Mouse (Mus musculus): ENCODE results near the gene Eif3k.

Eif3k gene

DNA sequence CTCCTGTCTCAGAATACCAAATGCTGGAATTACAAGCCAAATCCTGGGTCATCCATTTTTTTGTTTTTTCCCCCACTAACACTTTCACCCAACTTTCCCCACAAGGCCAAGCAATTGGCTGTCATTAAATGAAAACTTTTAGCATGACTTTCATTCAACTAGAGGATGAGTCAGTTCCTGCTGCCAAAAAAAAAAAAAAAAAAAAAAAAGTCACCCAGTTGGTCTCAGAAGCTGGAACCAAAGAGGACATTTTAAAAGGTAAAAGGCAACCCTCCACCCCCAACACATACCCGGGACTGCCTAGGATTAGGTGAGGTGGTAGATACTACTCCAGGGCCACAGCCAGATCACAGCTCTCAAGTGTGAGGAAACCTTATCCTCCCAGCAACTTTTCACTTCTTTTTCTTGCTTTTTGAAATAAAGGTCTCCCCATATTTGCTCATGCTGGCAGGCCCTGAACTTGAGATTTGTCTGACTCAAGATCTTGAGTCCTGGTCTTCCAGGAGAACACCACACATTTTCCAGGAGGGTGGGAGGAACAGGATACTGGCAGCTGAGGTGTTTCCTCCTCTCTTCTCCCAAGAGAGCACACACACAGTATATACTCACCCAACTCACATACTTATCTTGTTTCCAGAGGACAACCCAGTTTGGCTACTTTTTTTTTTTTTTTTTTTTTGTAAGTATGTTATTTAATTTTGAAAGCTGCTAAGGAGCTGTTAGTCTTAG lies 23.5 kb downstream of the Eif3k start:
- no peak for TF ChIP-seq GATA4 (IDR thresholded peaks at IDR 0.05; ENCODE audit: insufficient replicate concordance, low read length)

DNA sequence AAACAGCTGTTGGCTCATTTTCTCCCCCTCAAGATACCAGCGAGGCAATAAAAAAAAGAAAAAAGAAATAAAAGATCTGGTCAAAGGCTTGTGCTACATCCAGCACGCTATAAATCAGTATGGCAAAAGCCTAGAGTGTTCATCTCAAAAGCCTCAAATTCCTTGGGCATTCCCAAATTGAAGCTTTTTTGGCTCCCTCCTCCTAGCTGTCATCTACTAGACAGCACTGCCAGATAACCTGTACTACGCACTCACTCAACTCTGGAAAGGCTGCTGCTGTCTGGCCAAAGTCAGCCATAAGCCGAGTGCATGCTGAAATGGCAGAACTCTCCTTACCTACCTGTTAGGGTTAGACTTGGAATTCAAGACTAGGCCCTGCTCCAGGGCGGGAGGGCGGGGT lies 24.4 kb downstream of the Eif3k start:
- TF ChIP-seq GATA4 (IDR thresholded peaks at IDR 0.05; ENCODE audit: insufficient replicate concordance, low read length): no peak

DNA sequence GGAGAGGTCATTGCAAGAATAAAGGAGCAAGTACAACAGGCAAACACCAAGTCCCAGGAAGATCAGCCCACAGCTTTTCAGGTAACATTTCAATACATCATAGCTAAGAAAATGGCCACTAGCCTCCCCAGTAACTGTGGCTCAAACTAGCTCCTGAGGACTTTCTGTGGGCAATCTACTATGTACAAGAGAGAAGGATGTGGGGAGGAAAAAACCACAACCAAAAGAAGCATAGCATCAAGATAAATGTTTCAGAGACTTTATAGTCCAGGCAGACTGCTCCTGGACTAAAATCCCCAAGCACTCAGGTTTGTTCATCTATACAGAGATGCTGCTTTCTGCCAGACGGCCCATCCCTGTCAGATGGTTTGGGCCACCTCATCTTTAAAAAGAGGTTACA lies 25.4 kb downstream of the Eif3k start:
- no peak for TF ChIP-seq GATA4 (IDR thresholded peaks at IDR 0.05; ENCODE audit: insufficient replicate concordance, low read length)

DNA sequence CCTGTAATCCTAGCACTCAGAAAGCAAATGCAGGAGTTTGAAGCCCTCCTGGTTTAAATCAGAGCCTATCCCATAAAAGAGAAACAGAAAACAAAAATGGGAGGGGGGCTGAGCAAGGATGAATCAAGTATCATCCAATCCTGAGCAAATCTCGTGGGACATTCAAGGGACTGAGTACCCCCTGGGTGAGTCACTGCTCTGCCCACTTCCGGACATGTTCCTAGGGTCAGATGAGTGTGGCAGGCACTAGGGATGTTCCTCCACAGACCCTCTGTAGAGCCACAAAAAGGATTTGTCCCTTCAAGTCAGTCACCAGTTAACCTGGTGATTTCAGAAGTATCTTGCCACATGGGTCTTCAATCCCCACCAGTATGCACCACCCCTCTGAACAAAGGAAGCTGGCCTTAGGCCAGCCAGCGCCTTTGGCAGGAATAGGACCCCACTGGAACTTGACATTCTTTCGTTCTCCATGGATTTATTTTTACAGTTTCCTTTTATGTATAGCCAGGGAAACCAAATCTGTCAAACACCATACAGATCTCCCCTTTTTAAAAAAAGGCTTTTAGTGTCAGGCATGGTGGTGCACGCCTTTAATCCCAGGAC lies 26.3 kb downstream of the Eif3k start:
- no peak for TF ChIP-seq GATA4 (IDR thresholded peaks at IDR 0.05; ENCODE audit: insufficient replicate concordance, low read length)

DNA sequence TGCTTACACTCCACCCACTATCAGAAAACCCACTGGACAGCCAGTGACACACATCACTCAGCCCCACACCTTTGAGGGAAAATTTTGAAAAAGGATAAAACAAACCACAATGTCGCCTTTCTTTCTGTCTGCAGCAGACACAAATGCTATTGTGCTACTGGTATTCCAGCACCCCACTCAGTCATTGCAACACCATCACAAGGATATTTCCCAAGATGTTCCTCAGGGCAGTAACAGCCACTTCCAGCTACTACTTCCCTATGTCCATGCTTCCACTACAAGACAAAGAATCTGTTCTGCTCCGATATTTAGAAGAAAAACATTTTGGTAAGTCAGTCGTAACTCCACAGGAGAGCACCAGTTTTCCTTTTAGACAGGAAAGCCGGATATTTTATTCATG lies 26.9 kb downstream of the Eif3k start:
- TF ChIP-seq GATA4 (IDR thresholded peaks at IDR 0.05; ENCODE audit: insufficient replicate concordance, low read length): no peak

DNA sequence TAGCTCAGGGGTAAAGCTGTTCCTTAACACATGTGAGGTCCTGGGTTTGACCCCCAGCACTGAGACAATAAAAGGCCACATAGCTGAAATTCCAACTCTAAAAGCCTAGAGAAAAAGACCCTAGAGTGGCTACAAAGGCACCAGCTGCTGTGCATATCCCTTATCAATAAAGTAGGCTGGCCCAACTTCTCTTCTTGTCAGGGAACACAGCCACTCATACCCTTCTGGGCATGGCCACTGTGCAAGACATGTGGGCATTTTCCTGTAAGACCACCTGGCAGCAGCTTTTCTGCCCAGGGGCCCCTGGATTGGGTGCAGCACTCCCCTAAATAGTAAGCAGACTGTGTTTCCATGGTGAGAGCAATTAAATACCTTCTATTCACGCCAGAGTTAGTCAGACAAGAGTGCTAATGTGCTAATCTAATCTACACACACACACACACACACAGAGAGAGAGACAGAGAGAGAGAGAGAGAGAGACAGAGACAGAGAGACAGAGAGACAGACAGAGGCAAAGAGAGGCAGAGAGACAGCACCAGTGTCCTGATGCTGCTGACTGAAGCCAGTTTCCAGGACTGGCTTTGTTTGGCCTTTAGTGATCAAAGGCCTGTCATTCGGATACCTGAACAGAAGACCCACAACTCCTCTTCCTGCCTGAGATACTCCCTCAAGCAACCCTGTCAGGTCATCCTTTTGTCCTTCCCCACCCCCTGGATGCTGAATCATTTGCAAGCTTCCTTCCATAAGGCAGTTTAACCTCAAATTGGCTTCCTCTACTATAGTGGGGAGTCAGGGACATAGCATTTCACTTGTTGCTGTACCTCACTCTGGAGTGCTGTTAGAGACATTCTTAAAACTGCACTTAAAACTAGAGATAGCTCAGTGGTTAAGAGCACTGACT lies 27.9 kb downstream of the Eif3k start:
- TF ChIP-seq GATA4 (IDR thresholded peaks at IDR 0.05; ENCODE audit: insufficient replicate concordance, low read length): no peak

DNA sequence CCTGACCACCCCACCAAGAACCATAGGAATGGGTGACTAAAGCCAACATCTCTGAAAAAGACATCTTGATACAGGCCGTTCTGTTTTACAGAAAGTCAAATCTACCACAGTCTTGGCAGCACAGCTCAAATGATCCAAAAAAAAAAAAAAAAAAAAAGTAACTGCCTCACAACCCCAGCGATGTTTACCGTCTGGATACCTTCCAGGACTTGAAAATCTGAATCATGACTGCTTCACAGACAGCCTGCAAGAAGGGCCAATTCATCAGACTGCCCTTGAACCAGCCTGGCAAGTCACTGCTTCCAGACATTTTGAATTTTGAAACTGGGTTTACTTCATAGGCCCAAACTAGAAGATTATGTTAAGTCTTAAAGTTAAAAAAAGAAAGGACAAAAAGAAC lies 28.9 kb downstream of the Eif3k start:
- TF ChIP-seq GATA4 (IDR thresholded peaks at IDR 0.05; ENCODE audit: insufficient replicate concordance, low read length): no peak

DNA sequence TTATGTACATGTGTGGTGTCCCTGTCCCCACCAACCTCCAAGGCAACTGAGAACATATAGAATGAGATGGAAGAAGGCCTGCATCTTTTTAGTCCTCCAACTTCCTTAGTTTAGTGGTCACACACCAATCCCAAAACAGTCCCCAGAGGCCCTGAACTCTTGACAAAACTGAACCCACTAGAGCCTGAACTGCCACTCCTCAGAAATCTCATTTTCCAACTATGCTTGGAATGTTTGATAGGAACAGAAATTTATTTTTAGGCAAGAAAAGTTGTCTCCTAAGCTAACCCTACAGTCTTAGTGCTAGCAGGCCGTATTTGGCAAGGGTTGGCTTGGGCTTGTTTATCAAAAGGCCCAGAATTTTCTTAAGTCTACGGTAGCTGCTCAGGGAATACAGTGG lies 29.9 kb downstream of the Eif3k start:
- no peak for TF ChIP-seq GATA4 (IDR thresholded peaks at IDR 0.05; ENCODE audit: insufficient replicate concordance, low read length)

DNA sequence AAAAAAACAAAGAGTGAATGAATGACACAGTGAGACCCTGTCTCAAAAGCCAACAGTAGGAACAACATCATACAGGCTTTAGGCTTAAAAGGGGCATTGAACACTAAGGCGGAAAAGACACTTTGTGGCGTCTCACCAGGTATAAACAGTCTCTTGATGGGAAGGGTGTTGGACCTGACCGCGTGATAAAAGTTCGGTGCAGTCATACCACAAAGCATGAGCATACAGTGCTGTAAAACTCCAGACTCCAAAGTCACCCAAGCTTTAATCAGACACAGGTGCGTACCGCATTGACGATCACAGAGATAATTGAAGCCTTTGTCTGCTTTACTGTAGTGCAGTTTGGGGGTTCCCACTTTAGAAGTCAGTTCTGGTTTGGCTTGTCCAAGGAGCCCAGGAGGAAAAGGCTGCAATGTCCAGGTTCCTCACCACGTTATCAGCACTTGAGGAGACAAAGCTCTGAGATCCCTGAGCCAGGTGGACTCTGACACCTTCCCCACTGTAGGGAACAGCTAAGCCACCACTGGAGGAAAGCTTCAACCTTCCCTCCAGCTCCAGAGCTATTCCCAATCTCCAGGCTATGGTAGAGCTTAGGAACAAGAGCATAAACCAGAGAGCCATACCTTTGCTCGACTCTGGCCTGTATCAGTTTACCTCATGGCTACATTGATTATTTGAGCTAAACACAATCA lies 31.2 kb downstream of the Eif3k start:
- no peak for TF ChIP-seq GATA4 (IDR thresholded peaks at IDR 0.05; ENCODE audit: insufficient replicate concordance, low read length)

DNA sequence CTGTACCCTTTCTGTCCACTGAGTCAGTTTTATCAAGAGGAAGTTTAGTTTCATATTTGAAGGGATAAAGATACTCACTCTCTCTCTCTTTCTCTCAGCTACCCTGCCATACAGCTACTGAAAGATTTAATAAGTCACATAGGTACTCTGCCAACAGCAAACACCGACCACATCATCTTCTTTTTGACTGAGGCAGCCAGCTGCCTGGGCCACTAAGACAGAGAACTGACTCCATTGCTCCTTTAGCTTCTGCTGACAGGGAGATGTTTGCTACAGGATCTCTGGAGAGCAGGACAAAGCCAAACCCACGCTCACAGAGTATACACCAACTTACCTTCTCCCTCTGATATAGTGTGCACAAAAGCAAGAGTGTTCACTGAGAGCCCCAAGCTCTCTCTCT lies 32.4 kb downstream of the Eif3k start:
- no peak for TF ChIP-seq GATA4 (IDR thresholded peaks at IDR 0.05; ENCODE audit: insufficient replicate concordance, low read length)

DNA sequence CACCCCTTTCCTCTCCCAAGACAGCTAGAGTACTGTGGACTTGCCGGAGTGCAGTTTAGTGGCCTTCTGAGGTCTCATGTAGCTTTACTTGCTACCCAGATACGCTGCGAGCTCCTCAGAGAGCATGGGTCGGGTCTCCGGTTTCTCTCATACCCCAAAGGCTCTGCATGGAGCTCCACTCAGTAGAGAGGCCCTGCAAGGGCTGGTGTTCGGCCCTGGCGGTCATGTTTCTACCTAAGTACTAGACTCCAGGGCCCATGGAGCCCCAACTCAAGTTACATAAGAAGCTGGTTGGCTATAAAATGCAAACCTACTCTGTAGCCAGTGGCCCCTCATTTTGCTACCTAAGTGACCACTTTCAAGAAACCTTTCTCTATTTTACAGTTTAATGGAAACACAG lies 32.9 kb downstream of the Eif3k start:
- TF ChIP-seq GATA4 (IDR thresholded peaks at IDR 0.05; ENCODE audit: insufficient replicate concordance, low read length): no peak

DNA sequence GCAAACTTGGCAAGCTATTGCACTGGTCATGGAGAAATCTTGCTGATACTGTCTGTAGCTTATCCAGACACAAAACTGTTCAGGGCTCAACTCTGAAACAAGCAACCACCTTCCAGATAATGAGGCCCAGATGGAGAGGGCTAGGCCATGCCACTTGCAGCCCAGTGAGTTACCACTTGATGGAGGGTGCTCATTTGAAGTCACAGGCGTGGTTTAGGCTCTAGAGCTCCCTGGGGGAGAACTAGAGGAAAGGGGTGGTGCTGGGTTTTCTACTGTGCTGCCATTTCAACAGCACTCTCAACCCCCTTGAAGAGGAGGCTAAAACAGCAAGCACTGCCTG lies 35.4 kb downstream of the Eif3k start:
- no peak for TF ChIP-seq GATA4 (IDR thresholded peaks at IDR 0.05; ENCODE audit: insufficient replicate concordance, low read length)

DNA sequence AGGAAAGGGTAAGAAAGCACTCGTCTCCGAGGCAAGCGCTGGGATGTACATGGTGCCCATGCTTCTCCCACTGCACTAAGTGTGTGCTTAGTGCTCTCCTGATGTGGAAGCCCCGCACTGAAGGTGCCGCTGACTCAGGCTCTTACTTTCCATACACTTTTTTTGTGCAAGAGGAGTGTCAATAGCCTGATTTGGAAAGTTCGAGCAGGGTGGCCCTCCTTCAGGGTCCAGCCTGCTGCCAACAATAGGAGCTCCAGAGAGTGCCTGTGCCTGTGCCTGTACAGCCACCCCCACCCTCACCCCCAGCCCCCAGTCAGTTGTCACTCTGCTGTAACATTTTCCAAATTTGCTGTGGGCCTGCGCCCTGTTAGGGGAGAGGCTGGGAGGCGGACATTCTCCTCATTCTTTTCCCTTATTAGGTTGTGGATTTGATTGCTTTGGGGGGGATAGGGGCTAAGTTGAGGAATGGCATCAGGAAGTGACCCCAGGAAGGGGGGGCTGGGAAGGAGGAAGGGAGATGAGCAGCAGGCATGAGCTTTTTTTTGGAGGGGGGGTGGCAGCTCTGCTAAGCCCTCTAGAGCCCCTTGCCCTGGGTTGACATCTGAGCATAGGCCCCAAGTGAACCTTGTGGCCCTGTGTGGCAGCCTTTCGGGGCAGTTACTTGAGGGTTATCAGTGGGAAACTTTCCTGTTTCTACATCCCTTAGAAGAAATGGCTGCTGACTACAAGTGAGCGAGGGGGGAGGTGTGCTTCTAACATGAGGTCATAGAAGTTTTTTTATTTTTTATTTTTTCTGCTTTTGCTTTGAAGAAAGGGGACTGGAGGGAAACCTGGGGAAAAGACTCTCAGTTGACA lies 36.0 kb downstream of the Eif3k start:
- TF ChIP-seq GATA4 (IDR thresholded peaks at IDR 0.05; ENCODE audit: insufficient replicate concordance, low read length): no peak

DNA sequence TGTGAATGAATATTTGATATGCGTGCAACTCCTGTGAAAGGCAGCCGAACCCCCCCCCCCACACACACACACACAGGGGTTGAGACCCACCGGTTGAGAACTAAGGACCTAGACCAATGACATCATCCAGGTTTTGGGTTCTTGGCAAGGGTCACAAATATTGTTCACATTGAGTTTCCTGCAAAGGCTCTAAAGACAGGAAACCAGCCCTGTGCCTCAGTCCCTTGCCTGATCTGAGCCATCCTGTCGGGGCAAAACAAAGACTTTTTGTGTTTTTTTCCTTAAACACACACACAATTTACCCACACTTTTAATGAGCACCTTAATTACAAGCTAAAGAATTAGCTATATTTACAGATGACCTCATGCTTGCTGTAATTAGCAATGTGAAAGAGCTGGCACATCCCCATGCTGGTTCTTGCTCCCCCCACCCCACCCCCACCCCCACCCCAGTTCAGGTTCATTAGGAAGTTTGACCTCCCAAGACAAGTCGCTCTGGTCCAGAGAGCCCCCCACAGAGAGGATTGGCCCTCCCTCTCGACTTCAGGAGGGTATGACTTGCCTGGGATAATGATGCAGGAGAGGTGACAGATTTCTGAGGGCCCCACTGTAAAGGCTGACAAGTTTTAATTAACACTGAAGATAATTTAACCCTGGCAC lies 36.8 kb downstream of the Eif3k start:
- no peak for TF ChIP-seq GATA4 (IDR thresholded peaks at IDR 0.05; ENCODE audit: insufficient replicate concordance, low read length)
